Mouse (Mus musculus) adrenal gland, postnatal 14 days (tissue): Measurements from ENCODE around the gene Pabpc4. TPM values are rescaled to one million over a fixed set of nuclear protein-coding genes. Genes with fewer than 3 reads are reported as not detected.

Experiments used
- DNase-seq: peaks from one replicate; pipeline ENCODE4 v3.0.0; 2021; ENCODE audit warnings: mixed read lengths
- total RNA-seq: library from RNA; stranded (reverse); gene quantifications from 2 replicates; pipeline ENCODE4 v1.2.3, GENCODE M21; 2021

Pabpc4 gene
- total RNA-seq, 1 experiment from 2014 or later = 98.6 TPM

DNA sequence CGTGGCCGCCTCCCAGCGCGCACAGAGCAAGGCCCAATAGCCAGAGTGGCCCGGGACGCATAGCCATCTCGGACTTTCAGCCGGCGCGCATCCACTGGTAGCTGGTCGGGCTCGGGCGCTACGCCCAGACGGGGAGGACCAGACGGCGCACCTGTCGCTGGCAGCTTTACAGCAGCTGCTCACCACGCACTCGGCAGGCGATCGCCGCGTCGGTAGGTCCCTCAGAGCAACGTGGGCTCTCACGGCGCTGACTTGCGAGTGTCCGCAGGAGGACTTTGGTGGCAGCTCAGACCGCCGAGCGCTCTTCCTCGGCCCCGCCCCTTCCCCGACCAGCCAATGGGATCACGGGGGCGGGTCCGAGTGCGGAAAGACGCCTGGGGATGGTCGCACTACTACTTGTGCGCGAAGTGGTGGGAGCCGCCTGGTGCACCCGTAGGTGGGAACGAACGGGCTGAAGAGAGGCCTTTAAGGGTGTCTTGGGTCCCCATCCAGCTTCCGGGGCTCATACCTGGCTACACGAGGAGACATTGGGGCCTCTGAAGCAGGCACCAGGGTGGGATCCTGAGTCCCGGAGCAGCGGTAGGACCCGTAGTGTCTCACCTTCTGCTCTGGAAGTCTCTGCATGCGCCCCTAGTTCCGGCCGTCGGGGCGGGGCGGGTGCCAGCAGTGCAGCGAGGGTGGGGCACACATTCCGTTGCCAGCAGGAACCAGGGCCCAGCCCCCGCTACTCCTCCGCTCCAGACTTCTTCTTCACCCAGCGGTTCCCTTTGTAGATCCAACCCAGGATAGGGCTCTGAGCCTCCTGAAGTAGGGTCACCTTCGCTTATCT lies 80.7 kb downstream of the Pabpc4 start, which contains the start of gene Bmp8a:
Bmp8a (minus strand) TSS at position 611 of the 829 bp plus-strand sequence.
- peak; percentile 83 for DNase-seq

DNA sequence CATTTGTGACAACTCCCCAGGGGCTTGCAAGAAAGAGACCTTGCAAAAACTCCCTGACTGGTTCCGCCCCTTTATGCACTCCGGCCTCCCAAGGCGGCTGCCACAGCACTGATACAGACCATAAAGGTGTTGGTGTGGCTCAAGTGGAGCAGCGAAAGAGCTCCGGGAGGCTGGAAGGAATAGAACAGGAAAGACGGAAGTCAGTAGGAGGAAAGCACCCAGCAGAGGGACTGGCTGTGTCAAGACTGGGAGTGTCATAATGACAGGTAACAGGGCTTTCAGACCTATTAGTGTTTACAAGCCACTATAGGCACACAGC lies 81.3 kb downstream of the Pabpc4 start:
- DNase-seq = no peak

Other genes starting within 250 kb of the Pabpc4 start
- gene Trit1, start 245.8 kb upstream of the Pabpc4 start, total RNA-seq = 19.0 and 25.7 TPM in 2 replicates
- not detected in 2 replicates for gene Bmp8b, start 157.2 kb upstream of the Pabpc4 start, total RNA-seq
- not detected in 2 replicates for gene Oxct2b, start 146.1 kb upstream of the Pabpc4 start, total RNA-seq
- gene Ppie, start 122.4 kb upstream of the Pabpc4 start, total RNA-seq = 41.4 and 43.1 TPM in 2 replicates
- 5.4 and 6.3 TPM in 2 replicates for gene Hpcal4, start 79.1 kb upstream of the Pabpc4 start, total RNA-seq
- 23.8 and 25.4 TPM in 2 replicates for gene Nt5c1a, start 60.8 kb upstream of the Pabpc4 start, total RNA-seq
- gene Heyl, start 28.8 kb upstream of the Pabpc4 start, total RNA-seq = 14.1 and 17.8 TPM in 2 replicates
- gene Oxct2a, start 61.3 kb downstream of the Pabpc4 start, total RNA-seq = not detected in 2 replicates
- 0.34 TPM in 1 of 2 replicates, not detected in the other for gene Bmp8a, start 80.9 kb downstream of the Pabpc4 start, total RNA-seq